Mouse (Mus musculus) urinary bladder, postnatal 25 days (tissue): Measurements from ENCODE around the gene Fosb.

ENCODE experiments used
- DNase-seq: peaks from one replicate; pipeline ENCODE4 v3.0.0; 2022; ENCODE audit warnings: low spot score

Gene Fosb

GRCm38 (mm10) chr7:19309884-19310641 is at the start of gene Fosb:
TSS of gene Fosb (minus strand) at chr7:19310051.
- peak; percentile 92 for DNase-seq

DNA sequence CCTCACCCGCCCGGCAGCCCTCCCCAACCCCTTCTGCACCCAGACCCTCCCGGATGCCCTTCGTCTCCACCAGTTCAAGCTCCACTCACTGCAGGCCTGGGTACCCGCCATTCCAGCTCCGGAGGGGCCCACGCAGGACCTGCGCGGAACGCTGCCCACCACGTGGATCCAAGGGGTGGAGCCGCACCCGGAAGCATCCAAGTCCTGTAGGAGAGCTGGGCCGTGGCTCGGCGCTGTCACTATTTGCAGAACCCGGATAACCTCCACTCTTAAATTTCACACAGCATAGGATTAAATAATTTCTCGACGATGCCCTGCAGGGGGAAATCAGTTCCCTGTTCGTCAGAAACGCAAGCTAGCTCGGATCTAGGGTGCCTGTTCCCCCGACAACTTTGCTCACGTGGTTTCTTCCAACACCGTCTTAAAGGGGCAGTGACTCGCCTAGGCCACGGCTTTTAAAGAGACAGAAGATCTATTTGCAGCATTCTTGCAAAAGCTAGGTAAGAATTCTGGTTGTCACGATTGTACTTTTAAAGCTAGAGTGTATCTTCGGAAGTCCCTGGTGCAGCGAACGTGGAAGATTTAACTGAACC is 49.5 kb upstream of the Fosb start, which contains the start of the genes Cd3eap and Ppp1r13l:
Cd3eap (minus strand) TSS at position 185 of the 593 bp plus-strand sequence.
Ppp1r13l (plus strand) TSS at position 451 of the 593 bp plus-strand sequence.
- DNase-seq = peak; percentile 78

- no peak for DNase-seq
These were observed 48.8 kb upstream of the Fosb start for GRCm38 (mm10) chr7:19358634-19359033.

GRCm38 (mm10) chr7:19357381-19358375 is 47.8 kb upstream of the Fosb start:
- no peak for DNase-seq

- DNase-seq = no peak
These were observed 46.5 kb upstream of the Fosb start for GRCm38 (mm10) chr7:19356311-19356710.

GRCm38 (mm10) chr7:19354991-19355390 is 45.1 kb upstream of the Fosb start:
- DNase-seq = no peak

GRCm38 (mm10) chr7:19350221-19350620 is 40.4 kb upstream of the Fosb start:
- no peak for DNase-seq

- no peak for DNase-seq
These were observed 39.5 kb upstream of the Fosb start for GRCm38 (mm10) chr7:19349188-19349915.

DNA sequence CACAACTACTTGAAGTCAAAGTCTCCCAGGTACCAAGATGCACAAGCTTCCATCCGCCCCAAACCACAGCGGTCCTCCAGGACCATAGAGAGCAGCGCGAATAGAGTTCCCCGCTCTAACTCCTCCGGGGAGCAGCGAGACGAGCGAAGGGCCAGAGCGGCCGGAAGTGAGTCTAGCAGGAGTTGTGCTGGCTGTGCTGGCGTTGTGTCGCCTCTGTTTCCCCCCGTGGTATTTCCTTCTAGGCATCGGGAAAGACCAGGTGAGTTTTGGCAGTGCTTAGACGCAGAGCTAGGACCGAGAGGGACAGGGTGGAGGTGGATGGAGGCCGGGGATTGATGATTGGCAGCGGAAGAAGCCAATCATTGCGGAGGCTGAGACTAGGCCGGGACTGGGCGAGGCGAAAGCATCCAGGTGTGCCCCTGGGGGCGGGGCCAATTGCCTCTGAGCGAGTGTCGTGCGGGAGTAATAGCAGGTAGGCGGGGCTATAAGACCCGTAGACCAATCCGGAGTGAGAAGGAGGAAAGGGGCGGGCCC is 35.2 kb upstream of the Fosb start:
- peak; percentile 91 for DNase-seq

DNA sequence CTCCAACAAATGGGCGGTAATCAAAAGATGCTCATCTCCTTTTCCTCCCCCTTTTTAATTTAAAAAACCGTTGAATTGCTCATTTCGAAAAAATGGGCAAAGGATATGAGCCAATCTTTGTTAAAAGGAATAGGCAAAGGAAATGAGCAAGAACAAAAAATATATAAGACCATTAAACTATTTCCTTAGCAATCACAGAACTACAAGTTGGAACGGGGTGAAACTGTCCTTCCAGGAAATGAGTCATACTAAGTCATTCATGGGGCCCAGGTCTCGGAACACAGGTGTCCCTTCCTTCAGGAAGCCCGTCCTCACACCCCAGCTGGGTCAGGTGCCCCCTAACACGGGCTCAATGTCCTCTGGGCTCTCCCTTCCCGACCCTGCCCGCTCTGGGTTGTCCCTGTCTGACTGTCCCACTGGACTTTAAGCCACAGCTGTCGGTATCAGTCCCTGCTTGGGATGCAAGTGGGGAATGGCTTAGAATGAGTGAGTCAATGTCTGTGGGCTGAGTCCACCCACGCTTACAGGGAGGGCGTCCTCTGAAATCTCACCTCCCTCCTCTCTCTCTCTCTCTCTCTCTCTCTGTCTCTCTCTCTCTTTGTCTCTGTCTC is 34.5 kb upstream of the Fosb start, which contains the start of gene Ercc1:
Ercc1 (plus strand) TSS at position 542 of the 611 bp plus-strand sequence.
- DNase-seq = no peak

DNA sequence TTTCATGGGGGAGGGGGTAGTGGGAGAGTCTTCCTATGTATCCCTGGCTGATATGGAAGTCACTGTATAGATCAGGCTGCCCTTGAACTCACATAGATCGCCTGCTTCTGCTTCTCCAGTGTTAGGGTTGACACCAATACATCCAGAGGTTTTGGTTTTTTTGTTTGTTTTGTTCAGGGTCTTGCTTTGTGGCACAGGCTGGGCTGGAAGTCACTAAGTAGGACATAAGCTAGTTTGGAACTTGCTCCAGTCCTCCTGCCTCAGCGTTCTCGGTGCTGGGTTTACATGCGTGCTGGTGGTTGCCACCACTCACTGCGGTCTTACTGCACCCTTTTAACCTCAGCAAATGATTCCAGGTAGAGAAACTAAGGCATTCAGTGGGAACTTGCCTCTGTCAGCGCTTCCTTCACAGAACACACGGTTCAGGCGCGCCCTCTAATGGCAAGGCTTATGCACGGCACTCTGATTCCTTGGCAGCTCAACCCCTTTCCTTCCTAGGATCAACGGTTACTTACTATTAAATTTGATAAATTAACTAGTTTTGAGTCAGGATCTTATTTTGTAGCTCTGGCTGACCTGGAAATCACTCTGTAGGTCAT is 33.5 kb upstream of the Fosb start:
- DNase-seq = peak; percentile 69

GRCm38 (mm10) chr7:19342481-19343027 is 32.7 kb upstream of the Fosb start:
- DNase-seq = peak; percentile 85

GRCm38 (mm10) chr7:19341761-19342409 is 32.0 kb upstream of the Fosb start:
- DNase-seq = no peak

- no peak for DNase-seq
These were observed 31.4 kb upstream of the Fosb start for GRCm38 (mm10) chr7:19341250-19341649.

DNA sequence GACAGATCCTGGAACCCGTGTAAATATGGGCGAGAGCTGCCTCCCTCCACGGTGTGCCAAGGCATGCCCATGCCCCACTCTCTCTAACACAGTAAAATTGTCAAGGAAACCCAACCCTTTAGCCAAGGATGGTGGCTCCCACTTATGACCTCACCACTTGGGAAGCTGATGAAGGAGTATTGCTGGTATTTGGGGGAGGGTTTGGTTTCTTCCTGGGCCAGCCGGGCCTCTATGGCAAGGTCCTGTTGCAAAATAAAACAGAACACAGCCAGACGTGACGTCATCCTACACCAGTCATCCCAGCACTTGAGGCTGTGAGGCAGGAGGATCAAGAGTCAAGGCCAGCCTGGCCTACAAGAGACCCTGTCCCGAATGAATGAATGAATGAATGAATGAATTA is 28.7 kb upstream of the Fosb start:
- DNase-seq = no peak

DNA sequence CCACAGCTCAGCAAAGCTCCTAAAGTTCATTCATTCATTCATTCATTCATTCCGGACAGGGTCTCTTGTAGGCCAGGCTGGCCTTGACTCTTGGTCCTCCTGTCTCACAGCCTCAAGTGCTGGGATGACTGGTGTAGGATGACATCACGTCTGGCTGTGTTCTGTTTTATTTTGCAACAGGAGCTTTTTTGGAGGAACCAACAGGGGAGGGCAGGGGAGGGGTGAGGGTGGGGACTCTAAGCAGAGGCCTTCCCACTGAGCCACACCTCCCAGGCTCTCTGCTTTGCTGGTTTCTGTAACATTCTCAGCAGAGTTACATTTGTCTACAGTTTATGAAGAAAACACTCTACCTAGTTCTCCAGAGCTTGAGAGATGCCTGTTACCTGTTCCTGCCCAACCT is 28.2 kb upstream of the Fosb start:
- no peak for DNase-seq

GRCm38 (mm10) chr7:19337122-19337521 is 27.3 kb upstream of the Fosb start:
- no peak for DNase-seq

GRCm38 (mm10) chr7:19335583-19335982 is 25.7 kb upstream of the Fosb start:
- no peak for DNase-seq

- DNase-seq = peak; percentile 59
These were observed 23.0 kb upstream of the Fosb start for GRCm38 (mm10) chr7:19332709-19333352.
